Mouse (Mus musculus) liver, adult 2 months (tissue): Measurements from ENCODE around the gene Pxk.

ENCODE experiments used
- CTCF ChIP-seq: fragments of 200-500 bp; IDR thresholded peaks from 2 replicates; pipeline ENCODE4 v1.5.1; 2011; ENCODE audit warnings: low read depth, low read length, control low read depth
- POLR2A ChIP-seq: fragments of 200-500 bp; IDR thresholded peaks from 2 replicates; pipeline ENCODE4 v1.6.1; 2011; ENCODE audit warnings: low read length, control low read depth; ENCODE audit not compliant: insufficient read depth; ENCODE audit errors: extremely low read depth

- TF ChIP-seq CTCF (no peak), POLR2A (no peak)
Observed at GRCm38 (mm10) chr14:8158721-8159120, 60.7 kb downstream of the Pxk start.
